Mouse (Mus musculus) embryonic stem cell, embryonic (primary cell): Measurements from ENCODE around the gene Tbc1d13.

Experiments used
- CTCF ChIA-PET, 4 experiments: fragments of 300-600 bp in 2 of 4; fragments of 350-600 bp in 2 of 4; sonication (Branson Sonifier 250); formaldehyde crosslinking; loops; one replicate each; lab custom pipeline; 2022; ENCODE audit warnings: inconsistent platforms in 2 of 4; lab: Charles Lee
- POLR2A ChIA-PET, 4 experiments: fragments of 300-600 bp in 2 of 4; fragments of 350-600 bp in 2 of 4; sonication (Branson Sonifier 250); formaldehyde crosslinking; loops; one replicate each; lab custom pipeline; 2022; ENCODE audit warnings: antibody characterized with exemption in 4 of 4, inconsistent platforms in 1 of 4; lab: Charles Lee

Gene Tbc1d13

DNA sequence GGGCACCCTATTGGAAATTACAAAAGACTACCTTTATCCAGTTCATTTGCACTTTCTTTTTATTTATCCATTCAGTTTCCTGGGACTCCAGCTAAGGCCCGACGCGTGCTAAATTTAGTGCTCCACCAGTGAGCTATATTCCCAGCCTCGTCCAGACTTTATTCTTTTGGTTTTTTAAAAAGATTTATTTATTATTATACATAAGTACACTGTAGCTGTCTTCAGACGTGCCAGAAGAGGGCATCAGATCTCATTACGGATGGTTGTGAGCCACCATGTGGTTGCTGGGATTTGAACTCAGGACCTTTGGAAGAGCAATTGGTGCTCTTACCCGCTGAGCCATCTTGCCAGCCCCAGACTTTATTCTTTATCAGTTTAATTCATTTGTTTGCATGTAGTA, 45.2 kb downstream of the Tbc1d13 start:
- ChIA-PET POLR2A (interaction anchor here in 3 of 4 experiments (0.6 to 10.3 kb wide), 69 partner anchors 8 to 358 kb away, joined by 3 to 102 read pairs (median 4); partner anchors contain the start of genes Kyat1 (in 3 of the 3), Phyhd1 (in 3 of the 3), Ier5l (in 2 of the 3) and Tbc1d13 (in 2 of the 3)), CTCF (interaction anchor here (0.7 to 2.1 kb wide), 18 partner anchors 12 to 185 kb away, joined by 3 to 19 read pairs (median 4); partner anchors contain the start of genes Kyat1 (in 1 of the 4), Lrrc8a (in 1 of the 4), Miga2 (in 1 of the 4) and Zdhhc12 (in 1 of the 4))

DNA sequence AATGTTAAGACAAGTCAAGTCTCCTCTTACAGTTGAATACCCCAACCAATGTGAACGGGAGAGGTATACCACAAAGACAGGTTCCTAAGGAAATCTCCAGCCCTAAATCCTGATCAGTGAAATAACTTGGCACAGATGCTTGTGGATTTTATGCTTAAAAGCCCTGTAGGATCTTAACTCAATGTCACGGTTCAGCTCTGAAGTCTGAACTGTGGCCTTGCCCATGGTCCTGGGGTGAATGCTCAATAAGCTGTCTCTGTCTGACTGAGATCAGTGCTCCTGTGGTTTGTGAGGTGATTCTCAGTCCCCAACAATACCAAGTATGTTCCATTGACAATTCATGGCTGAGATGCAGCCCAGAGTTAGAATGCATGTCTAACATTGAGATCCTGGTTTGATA, 48.9 kb downstream of the Tbc1d13 start:
- ChIA-PET POLR2A (interaction anchor here in 3 of 4 experiments (0.5 to 3.7 kb wide), 20 partner anchors 10 to 292 kb away, joined by 3 to 23 read pairs (median 5); partner anchors contain the start of genes Endog (in 2 of the 3), Kyat1 (in 2 of the 3), Lrrc8a (in 1 of the 3) and Tbc1d13 (in 1 of the 3)), CTCF (interaction anchor here in 2 of 4 experiments (0.6 to 1.0 kb wide), 4 partner anchors 15 to 105 kb away, joined by 3 to 8 read pairs (median 6); partner anchors contain the start of gene Pkn3 (in 1 of the 2))

DNA sequence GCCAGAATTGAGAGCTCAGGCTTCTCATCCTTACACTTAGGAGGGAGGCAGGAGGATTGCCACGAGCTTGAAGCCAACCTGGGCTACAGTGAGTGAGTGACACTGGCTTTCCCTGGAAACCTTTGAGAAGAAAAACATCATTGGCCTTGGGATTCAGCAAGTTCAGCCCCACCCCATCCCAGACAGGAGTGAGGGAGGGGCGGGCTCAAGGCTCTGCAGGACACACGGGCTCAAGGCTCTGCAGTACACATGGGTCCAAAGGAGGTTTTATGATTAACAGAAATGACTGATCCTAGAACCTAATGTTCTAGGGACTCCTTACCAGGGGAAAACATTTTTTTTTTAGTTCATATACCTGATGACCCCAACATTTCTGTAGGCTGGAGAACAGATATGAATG, 50.2 kb downstream of the Tbc1d13 start:
- ChIA-PET CTCF (interaction anchor here in 2 of 4 experiments (0.8 to 1.1 kb wide), 3 partner anchors 19 to 28 kb away, joined by 3 read pairs; no protein-coding TSS in a partner anchor), POLR2A (interaction anchor here in 3 of 4 experiments (0.6 to 3.7 kb wide), 31 partner anchors 9 to 315 kb away, joined by 3 to 23 read pairs (median 4); partner anchors contain the start of genes Endog (in 2 of the 3), Kyat1 (in 2 of the 3), Tbc1d13 (in 2 of the 3) and Cercam (in 1 of the 3))

DNA sequence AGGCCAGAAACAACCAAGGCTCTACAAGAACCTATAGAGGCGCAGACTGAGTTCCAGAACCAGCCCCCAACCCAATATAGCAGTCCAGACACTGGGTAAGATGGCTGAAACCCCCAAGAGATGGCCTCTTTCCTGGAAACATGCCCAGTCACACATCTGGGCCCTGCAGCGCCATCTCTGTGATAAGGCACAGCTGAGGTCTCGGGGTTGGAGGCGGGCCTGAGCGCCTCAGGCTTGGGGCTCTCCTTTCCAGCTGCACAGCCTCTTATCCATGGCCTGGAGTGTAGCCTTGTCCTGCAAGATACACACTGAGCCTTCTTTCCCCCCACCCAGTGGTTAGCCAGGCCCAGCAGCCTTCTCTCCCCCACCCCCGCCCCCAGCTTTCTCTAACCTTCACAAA, 51.7 kb downstream of the Tbc1d13 start:
- ChIA-PET POLR2A (interaction anchor here in 2 of 4 experiments (0.6 to 7.6 kb wide), 33 partner anchors 8 to 289 kb away, joined by 3 to 102 read pairs (median 4); partner anchors contain the start of genes Endog (in 2 of the 2), Kyat1 (in 2 of the 2), Crat (in 1 of the 2) and Ier5l (in 1 of the 2)), CTCF (interaction anchor here in 3 of 4 experiments (0.5 to 2.4 kb wide), 4 partner anchors 18 to 309 kb away, joined by 3 to 8 read pairs (median 4); no protein-coding TSS in a partner anchor)

DNA sequence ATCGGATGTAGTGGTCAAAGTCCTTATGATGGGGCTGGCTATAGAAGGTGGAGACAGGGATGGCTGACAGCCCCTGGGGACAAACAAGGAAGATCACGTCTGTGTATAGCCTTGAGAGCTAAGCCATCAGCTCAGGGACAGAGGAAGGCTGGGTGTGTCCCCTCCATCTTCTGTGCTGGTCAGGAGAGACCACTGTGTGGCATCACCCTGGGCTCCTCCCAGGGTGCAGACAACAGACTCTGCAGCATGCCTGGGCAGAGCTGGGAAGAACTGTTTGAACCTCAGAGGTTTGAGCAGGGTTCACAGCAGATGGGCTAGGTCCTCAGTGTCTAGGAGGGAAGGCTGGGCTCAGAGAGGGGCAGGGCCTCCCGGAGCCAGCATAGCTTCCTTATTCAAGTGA, 52.1 kb downstream of the Tbc1d13 start:
- CTCF ChIA-PET, result interaction anchor here in 3 of 4 experiments (0.5 to 2.4 kb wide), 6 partner anchors 10 to 310 kb away, joined by 3 to 8 read pairs (median 4); no protein-coding TSS in a partner anchor
- POLR2A ChIA-PET, result interaction anchor here in 2 of 4 experiments (0.6 to 7.6 kb wide), 36 partner anchors 8 to 288 kb away, joined by 3 to 102 read pairs (median 4); partner anchors contain the start of genes Endog (in 2 of the 2), Kyat1 (in 2 of the 2), Crat (in 1 of the 2) and Ier5l (in 1 of the 2)

DNA sequence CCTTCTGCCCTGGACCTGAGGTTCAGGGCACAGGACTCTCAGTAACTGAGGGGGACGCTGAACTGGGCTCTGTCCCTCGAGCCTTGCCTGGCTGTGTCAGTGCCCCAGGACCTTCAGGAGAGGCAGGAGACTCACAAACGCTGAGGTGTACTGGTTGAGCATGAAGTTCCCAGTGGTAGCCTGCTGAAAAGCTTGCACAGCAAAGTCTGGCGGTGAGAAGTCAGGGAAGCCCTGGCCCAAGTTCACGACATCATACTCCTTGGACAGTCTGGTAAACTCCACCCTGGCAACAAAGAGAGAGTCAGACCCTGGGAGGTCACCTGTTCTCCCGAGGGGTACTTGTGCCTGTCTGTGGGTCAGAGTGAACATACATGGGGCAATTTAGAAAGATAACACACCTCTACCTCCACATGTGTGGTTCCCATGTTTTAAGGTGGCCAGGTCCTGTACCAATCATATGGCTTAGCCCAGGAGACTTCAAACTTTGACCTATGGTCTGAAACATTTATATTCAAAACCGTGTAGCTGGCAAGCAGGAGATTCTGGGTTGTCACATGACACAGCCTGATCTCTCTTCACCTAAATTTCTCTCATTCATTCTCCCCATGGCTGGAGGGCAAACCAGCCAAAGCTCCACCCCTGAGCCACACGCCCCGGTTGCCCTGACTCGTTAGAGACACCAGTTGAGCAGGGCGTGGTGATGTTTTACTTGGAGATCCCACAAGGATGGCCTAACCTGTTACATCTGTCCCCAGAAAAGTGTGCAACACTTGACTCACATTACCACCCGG, 58.4 kb downstream of the Tbc1d13 start:
- ChIA-PET CTCF (interaction anchor here in 3 of 4 experiments (0.7 to 3.6 kb wide), 4 partner anchors 11 to 20 kb away, joined by 3 to 13 read pairs (median 6); partner anchors contain the start of gene Kyat1 (in 1 of the 3)), POLR2A (interaction anchor here (0.6 to 7.6 kb wide), 16 partner anchors 9 to 1065 kb away, joined by 3 to 102 read pairs (median 5); partner anchors contain the start of genes Spout1 (in 3 of the 4), Kyat1 (in 2 of the 4), Endog (in 1 of the 4) and Phyhd1 (in 1 of the 4))

DNA sequence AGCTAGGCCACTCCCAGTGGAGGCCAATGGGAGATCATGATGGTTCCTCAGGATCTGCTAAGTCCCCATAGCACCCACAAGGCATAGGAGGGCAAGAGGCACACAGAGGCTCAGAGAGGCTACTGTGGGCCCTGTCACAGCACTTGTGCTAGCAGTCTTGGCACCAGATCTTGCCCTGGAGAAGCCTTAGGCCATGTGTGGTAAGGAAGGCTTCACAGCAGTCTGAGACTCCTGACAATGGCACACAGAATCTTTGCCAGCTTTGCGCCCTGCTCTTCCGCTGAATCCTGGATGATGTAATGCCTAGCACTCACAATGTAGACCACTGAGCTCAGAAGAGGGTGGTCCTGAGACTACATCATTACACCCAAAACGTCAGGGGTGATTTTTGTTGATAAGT, 61.1 kb downstream of the Tbc1d13 start:
- CTCF ChIA-PET, result interaction anchor here (0.7 to 3.6 kb wide), 5 partner anchors 8 to 616 kb away, joined by 3 to 13 read pairs (median 4); no protein-coding TSS in a partner anchor
- POLR2A ChIA-PET, result interaction anchor here (0.7 to 5.5 kb wide), 13 partner anchors 8 to 1562 kb away, joined by 3 to 33 read pairs (median 4); partner anchors contain the start of genes Kyat1 (in 3 of the 4), Lrrc8a (in 1 of the 4) and Spout1 (in 1 of the 4)

DNA sequence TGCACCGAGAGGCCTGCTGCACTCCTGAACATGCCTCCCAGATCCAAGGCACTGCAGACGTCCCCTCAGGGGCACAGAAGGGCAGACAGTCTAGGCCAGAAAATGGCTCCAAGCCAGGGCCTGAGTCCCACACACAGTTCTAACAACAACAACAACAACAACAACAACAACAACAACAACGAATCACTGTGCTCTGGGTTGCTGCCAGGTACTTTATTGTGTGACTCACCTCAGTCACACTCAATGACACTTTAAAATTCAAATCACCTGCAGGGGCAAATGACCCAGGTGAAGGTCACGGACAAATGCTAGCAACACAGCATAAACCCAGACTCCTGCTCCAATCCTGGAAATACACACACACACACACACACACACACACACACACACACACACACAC, 64.5 kb downstream of the Tbc1d13 start:
- CTCF ChIA-PET, result interaction anchor here in 3 of 4 experiments (0.6 to 1.0 kb wide), 3 partner anchors 13 to 92 kb away, joined by 3 to 4 read pairs (median 3); no protein-coding TSS in a partner anchor
- POLR2A ChIA-PET, result interaction anchor here in 2 of 4 experiments (0.6 to 3.0 kb wide), 5 partner anchors 8 to 380 kb away, joined by 3 to 26 read pairs (median 5); partner anchors contain the start of gene Spout1 (in 1 of the 2)

DNA sequence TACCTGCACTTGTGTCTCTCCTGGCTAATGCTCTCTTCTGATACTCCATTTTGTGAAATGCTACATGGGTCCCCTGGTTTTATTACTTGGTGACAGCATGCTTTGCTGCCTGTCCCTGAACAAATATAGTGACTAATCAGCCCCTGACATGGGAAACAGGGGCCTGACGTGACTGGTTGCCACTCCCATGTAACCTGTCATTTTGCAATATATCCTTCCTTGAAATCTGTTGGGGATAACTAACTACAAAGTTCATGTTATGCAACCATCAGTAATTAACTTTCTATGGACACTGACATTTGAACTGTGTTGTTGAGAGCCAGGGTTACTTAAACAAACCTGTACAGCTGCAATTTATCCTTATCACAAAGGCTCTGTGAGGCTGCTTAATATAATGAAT, 66.4 kb downstream of the Tbc1d13 start:
- CTCF ChIA-PET, result no interaction called here

DNA sequence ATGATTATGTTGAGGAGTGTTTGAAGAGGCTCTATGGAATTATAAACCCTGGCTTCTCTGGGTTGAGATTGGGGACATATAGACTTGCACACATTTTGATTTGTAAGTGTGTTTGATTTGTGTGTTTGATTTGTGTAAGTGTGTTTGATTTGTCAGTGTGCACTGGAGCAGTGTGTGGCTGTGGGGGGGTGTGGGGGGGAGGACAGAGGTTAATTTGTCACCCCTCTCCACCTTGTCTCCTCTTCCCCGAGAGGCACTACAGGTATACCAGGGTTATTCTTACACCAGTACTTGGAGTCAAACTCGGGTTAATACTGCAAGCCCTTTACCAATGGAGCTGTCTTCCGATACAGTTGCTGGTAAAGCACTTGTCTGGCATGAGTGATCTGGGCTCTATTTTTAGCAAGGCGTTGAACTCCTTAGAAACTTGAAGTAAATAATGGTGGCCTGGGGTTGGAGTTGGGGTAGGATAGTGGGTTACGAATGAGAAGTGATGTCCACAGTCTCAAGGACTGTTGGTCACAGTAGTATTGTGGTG, 66.9 kb downstream of the Tbc1d13 start:
- CTCF ChIA-PET, result interaction anchor here in 2 of 4 experiments (0.6 to 0.7 kb wide), 3 partner anchors 28 to 270 kb away, joined by 3 read pairs; no protein-coding TSS in a partner anchor

More for the DNA sequence above, 66.4 kb downstream of the Tbc1d13 start:
- POLR2A ChIA-PET, result interaction anchor here in 3 of 4 experiments (0.6 to 2.4 kb wide), 6 partner anchors 10 to 573 kb away, joined by 3 to 8 read pairs (median 4); partner anchors contain the start of gene Spout1 (in 1 of the 3)

More for the DNA sequence above, 66.9 kb downstream of the Tbc1d13 start:
- POLR2A ChIA-PET, result interaction anchor here in 3 of 4 experiments (0.6 to 2.4 kb wide), 5 partner anchors 22 to 572 kb away, joined by 3 to 8 read pairs (median 3); partner anchors contain the start of genes Spout1 (in 2 of the 3) and Endog (in 1 of the 3)
